Mouse (Mus musculus): Measurements from ENCODE around the gene Mtmr3.

The Mtmr3 gene

GRCm38 (mm10) chr11:4442280-4442679 lies 152.4 kb downstream of the Mtmr3 start:
- in situ Hi-C loops (cut with MboI; ENCODE audit: low pct_unique_long_range_greater_than_20kb in 1 of 2, low sequenced_read_pairs in 2 of 2, unreplicated experiment in 1 of 2) = no loop called here

- in situ Hi-C loops (cut with MboI; ENCODE audit: low pct_unique_long_range_greater_than_20kb in 1 of 2, low sequenced_read_pairs in 2 of 2, unreplicated experiment in 1 of 2) = no loop called here
Measured at GRCm38 (mm10) chr11:4440978-4441377, 153.7 kb downstream of the Mtmr3 start, which contains the start of gene Hormad2. Gene Hormad2, minus strand, starts transcription at chr11:4441105.

- in situ Hi-C loops (cut with MboI; ENCODE audit: low pct_unique_long_range_greater_than_20kb in 1 of 2, low sequenced_read_pairs in 2 of 2, unreplicated experiment in 1 of 2) = no loop called here
Measured at GRCm38 (mm10) chr11:4438211-4438610, 156.5 kb downstream of the Mtmr3 start.

DNA sequence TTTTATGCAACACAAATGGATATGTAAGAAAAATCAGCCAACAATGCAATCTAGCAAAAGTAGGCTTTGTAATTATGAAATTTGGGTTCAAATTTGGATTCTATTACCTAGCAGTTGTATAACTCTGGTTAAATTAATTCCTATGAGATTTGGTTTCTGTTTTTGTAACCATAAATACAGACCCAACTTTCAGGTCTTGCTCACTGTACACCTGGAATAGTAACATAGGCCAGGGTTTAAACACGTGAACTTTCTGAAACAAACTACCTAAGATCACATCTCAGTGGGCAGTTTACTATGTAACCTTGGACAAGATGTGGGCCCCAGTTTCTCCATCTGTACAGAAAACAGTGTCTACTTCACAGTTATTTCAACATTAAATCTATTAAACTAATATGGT lies 157.3 kb downstream of the Mtmr3 start:
- in situ Hi-C loops (cut with MboI; ENCODE audit: low pct_unique_long_range_greater_than_20kb in 1 of 2, low sequenced_read_pairs in 2 of 2, unreplicated experiment in 1 of 2) = no loop called here

DNA sequence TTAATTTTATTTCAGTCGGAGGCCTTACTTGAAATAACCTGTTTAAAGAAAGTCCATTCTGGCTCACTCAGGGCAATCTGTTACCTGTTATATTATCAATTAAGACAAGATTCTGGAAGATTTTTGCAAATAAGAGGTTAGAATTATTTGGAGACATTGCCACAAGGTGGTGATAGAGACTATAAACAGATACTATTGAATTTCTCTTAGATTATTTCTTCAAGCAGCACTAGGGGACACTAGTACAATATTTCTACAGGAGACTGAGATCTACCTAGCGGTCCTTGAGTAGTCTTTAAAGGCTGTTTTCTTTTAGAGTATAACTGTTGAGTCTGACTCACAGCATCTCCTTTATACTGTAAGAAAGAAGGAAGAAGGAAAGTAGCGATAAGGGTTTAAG lies 158.0 kb downstream of the Mtmr3 start:
- in situ Hi-C loops (cut with MboI; ENCODE audit: low pct_unique_long_range_greater_than_20kb in 1 of 2, low sequenced_read_pairs in 2 of 2, unreplicated experiment in 1 of 2) = no loop called here

DNA sequence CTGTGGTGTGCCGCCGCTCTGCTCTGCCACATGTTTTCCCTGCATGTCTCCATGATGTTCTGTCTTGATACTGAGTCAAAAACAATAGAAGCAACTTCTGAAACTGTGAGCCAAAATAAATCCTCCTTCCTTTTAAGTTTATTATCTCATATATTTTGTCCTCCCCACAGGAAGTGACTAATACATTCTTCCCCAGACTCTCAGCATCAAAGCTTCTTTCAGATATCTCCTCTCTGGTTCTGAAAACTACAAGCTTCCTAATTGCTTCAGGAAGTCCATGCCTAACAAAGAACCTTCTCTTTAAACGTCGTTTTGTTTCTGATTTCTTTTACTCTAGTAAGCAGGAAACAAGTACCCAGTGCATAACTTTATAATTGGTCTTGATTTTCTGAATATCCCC lies 160.2 kb downstream of the Mtmr3 start:
- in situ Hi-C loops (cut with MboI; ENCODE audit: low pct_unique_long_range_greater_than_20kb in 1 of 2, low sequenced_read_pairs in 2 of 2, unreplicated experiment in 1 of 2) = no loop called here

All from mouse embryonic stem cell (cell line).